Mouse (Mus musculus) testis, postnatal 10 days (tissue): ENCODE results near the gene Cnst.

Experiments
- DNase-seq: peaks from one replicate; pipeline ENCODE4 v3.0.0; 2021; ENCODE audit warnings: low spot score

The Cnst gene

GRCm38 (mm10) chr1:179553197-179553948, 7.2 kb downstream of the Cnst start:
- no peak for DNase-seq

DNA sequence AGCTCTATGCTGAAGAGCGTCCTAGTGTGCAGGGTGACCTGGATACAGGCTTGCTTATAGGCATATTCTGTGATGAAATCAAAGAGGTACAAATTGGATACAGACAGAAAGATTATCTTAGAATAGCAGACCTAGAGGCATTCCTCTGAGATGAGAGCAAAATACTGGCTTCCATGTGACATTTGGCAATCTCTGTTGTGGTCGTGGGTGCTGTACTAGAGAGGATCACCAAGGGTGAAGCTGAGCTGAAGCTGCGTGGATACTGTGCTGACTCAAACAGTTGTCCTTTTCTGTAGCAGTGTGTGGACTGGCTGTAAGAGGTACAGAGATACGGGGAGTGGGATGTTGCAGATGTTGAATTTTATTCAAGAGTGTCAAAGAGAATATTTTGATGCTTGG, 7.8 kb downstream of the Cnst start:
- DNase-seq: no peak

- DNase-seq: no peak
Observed at GRCm38 (mm10) chr1:179556921-179557320, 10.8 kb downstream of the Cnst start.

- no peak for DNase-seq
Observed at GRCm38 (mm10) chr1:179559446-179560194, 13.4 kb downstream of the Cnst start.

DNA sequence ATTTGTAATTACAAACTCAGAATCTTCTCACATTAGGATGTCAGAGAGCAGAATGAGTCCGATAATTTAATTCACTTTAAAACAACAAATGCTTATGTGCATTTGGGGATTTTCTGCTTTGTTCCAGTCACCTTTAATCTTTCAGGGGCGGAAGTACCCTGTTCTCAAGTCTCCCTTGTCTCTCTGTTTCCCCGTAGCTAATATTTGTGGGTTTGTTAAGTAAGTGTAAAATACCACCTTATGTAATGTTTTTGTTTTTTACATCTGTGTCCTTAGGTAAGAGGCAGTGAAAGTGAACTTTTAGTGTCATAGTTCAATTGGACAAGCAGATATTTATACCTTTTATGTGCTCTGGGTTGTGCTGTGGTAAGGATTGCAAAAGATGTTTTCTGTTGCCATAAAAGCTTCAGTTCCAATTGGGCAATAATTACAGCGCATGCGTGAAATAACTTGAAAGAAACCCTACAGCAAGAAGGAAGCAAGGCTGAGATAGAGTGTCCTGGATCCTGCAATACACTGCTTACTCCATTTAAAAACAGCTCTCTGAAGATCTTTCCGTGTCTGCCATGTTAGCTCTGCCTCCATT, 14.8 kb downstream of the Cnst start:
- DNase-seq: no peak

DNA sequence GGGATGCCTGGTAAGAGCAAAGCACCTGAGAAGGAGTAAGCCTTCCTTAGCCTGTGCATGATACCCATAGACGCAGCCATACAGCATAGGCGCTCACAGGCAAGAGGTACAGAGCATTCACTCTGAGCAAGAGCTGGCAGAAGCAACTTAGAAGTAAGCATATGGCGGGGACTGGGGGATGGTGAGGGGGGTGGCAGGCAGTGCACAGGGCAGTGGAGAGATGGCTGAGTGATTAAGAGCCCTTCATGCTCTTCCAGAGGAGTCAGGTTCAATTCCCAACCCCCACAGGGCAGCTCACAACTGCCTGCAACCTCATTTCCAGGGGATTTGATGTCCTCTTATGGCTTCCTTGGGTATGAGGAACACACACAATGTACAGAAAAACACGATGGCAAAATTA, 17.0 kb downstream of the Cnst start:
- no peak for DNase-seq

DNA sequence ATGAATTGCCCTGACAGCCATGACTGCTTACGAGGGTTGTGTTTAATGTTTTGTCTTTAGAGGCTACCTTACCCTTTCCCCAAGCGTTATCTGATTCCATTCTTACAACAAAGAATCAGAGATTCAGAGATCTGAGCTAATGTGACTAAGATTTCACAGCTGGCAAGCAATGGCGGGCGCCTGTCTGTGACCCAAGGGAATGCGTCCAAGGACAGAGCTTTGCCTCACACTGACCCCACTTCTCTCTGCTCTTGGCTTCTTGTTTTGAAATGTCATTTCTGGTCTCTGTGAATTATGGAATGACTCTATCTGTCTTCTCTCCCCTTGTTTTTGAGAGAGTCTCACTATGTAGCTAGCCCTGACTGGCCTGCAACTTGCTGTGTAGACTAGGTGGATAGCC, 17.8 kb downstream of the Cnst start:
- no peak for DNase-seq

DNA sequence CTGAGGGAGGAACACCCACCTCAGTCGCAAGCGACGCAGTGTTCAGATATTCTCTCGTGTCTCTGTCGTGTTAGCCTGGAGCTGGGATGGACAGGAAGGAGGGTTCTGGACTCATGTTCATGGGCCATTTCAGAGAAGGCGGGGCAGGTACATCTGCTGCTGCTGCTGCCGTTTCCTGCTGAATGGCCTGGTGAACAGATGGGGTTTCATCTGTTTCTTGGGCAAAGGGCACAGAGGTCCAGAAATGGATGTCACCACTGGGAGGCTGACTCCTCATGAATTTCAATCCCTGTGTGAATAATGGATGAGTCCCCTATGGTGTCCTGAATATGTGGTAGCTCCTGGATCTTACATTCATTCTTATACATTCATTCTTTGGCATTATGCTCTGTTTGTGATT, 21.4 kb downstream of the Cnst start:
- DNase-seq: no peak

DNA sequence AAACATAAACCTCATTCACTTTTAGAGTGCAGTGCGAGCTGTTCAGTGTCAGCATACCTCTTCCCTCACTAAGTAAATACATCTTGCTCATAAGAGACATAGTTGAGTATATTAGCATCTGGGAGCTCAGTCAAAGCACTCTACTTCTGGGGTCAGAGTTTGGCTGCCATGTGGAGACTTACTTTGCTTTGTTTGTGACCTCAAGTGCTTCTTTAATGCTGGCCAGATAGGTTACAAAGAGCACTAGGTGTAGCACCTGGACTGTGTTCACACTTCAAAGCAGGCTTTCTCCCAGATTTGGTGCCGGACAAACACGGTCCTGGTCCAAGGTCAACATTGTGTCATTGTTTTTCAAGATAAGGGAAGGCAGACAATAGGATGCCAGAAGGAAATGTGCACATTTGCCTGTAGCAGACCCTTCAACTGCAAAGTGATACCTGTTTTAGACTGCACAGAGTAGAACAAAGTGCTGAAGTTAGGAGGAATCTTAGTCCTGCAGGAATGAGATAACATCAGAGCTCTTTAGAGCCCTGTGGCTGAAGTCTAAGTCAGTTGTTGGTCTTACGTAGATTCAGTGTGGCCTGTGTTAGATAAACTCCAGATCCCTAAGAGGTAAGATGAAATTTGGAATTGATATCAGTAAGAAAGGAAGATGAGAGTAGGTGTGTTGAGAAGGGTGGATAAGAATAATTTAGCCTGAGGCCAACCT, 22.7 kb downstream of the Cnst start:
- no peak for DNase-seq

GRCm38 (mm10) chr1:179570482-179570881, 24.3 kb downstream of the Cnst start:
- DNase-seq: no peak

- DNase-seq: no peak
Observed at GRCm38 (mm10) chr1:179571686-179572085, 25.5 kb downstream of the Cnst start.

DNA sequence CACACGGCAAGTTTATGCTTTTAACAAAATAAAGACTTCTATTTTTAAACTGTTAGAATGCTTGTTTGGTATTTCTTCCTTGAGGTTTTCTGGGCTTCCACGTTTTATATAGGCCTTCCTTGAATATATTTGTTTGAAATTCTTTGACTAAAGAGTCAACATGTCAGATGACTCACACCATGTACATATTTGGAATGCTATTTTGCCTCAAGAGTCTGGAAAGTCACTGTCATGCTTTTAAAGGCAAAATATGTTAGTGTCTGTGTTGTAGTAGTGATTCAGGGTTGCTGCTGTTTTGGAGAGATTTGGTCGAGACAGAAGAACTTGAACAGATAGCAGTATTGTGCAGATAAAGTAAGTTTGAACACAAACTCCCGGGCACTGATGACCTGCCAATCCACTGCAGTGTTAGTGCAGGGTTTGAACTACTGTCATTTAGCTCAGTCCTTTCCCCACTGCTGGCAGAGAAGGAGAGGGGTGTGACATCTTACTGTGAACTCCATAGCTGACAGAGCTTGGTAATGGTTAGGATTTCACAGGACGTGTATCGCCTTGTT, 27.6 kb downstream of the Cnst start:
- no peak for DNase-seq

DNA sequence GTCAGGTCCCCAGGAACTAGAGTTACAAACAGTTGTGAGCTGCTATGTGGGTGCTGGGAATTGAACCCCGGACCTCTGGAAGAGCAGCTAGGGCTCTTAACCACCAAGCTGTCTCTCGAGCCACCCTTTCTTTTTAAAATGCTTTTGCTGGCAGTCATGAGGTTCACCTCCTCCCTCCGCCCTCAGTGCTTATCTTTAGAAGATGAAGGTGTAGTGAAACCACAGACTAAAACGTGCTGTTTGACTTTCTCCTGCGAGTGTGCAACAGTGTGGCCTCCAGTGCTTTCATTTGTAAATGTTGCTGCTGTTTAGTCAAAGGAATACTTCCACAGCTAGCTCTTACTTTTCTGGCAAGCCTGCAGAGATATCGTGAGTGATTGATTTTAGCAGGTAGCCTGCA, 32.5 kb downstream of the Cnst start:
- DNase-seq: no peak

GRCm38 (mm10) chr1:179580200-179580599, 34.0 kb downstream of the Cnst start:
- DNase-seq: no peak

DNA sequence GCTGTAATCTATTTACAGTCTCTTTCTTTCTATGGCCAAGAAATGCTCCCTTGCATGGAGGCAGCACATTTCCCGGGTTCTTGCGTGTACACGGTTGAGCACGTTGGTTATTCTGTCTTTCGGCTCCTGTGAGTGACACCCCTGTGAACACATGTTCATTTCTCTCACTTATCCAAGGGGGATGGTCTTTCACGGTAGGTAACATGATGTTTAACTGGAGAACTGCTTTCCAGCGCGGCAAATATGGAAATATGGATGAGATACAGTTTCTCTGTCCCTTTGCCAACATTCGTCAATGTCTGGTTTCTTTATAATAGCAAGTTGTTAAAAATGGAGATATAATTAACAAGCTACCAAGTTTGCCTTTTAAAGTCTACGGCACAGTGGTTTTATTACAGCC, 35.3 kb downstream of the Cnst start:
- no peak for DNase-seq

DNA sequence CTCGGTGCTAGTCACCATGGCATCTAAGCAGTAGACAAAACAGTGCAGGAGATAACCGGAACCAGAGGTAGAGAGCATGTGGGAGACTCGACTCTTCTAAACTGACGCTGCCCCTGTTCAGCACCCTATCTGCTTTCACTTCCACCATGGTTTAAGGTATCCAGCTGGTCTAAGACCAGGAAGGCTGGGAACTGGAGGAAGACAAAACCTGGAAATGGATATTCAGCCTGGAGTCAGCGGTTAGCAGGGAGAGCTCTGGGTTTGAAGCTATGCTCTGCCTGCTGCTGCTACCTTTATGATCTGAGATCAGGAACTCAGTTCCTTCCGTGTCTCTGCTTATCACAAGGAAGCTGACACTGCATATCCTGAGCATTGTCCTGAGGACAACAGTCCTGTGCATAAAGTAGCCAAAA, 35.9 kb downstream of the Cnst start:
- no peak for DNase-seq

- DNase-seq: no peak
Observed at GRCm38 (mm10) chr1:179583090-179583489, 36.9 kb downstream of the Cnst start.

GRCm38 (mm10) chr1:179584220-179584619, 38.0 kb downstream of the Cnst start:
- DNase-seq: no peak

DNA sequence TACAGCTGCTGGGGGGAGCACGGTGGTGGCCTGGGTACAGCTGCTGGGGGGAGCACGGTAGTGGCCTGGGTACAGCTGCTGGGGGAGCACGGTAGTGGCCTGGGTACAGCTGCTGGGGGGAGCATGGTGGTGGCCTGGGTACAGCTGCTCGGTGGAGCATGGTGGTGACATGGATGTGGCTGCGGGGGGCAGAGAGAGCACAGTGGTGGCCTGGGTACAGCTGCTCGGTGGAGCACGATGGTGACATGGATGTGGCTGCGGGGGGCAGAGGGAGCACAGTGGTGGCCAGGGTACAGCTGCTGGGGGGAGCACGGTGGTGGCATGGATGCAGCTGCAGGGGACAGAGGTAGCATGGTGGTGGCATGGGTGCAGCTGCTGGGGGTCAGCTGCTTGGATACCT, 39.5 kb downstream of the Cnst start:
- DNase-seq: no peak

DNA sequence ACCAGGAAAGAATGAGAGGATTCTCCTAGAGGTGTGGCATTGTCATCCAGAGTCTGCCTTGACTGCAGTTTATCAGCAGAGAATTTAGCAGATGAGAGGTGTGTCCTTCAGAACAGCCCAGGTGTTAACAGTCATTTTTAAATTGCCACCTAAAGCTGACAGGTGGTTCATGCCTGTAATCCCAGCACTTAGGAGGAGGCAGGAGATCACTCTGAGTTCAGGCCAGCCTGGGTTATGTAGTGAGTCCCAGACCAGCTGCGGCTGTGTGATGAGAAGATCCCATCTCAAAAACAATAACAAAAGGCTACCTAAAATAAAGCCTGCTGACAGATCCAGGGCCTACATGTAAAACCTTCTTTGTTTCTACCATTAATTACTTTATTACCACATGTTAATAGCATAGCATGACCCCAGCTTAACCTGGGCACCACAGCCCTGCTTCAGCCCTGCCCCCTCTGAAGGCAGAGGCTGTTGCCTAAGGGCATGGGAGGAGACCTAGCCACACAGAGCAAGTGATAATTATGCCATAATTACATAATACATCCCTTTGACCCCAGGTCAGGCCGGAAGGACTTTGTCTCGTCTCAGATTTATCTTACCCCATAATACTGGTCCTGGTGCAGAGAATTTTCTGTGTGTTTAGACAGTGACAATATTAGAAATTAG, 40.4 kb downstream of the Cnst start:
- DNase-seq: no peak

- DNase-seq: no peak
Observed at GRCm38 (mm10) chr1:179588230-179588629, 42.1 kb downstream of the Cnst start.

DNA sequence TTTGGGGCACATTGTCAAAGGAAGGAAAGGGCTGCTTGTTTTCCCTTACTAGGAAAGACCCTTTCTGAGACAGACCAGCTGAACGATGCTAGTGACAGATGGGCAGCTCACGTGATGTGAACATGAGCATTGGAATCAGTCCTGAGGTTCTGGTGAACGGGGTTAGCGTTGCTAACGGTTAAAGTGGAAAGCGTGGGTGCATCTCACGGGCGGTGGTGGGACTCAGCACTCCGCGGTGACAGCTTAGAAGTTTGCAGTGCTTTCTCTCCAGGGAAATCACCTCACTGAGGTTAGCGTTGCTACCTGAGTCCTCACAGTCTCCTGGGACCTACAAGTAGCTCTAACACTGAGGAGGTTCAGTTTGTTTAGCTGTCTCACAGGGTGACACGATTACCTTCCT, 45.5 kb downstream of the Cnst start:
- no peak for DNase-seq
